Mouse (Mus musculus): ENCODE results near the gene Sh2b1.

Gene Sh2b1

GRCm38 (mm10) chr7:126474486-126474955 lies 703 bp downstream of the Sh2b1 start:
- peak in 1 of 2 experiments; percentile 79 for DNase-seq (ENCODE audit: low spot score in 2 of 2)

- DNase-seq (ENCODE audit: low spot score in 2 of 2): peak in 1 of 2 experiments; percentile 58
Observed at GRCm38 (mm10) chr7:126473470-126474086, 1.6 kb downstream of the Sh2b1 start.

- peak in 1 of 2 experiments; percentile 69 for DNase-seq (ENCODE audit: low spot score in 2 of 2)
Observed at GRCm38 (mm10) chr7:126472713-126473112, 2.5 kb downstream of the Sh2b1 start.

- DNase-seq (ENCODE audit: low spot score in 2 of 2): peak; percentile 50 to 78
Observed at GRCm38 (mm10) chr7:126472306-126472705, 2.9 kb downstream of the Sh2b1 start.

GRCm38 (mm10) chr7:126471853-126472252 lies 3.4 kb downstream of the Sh2b1 start:
- no peak for DNase-seq (ENCODE audit: low spot score in 2 of 2)

- DNase-seq (ENCODE audit: low spot score in 2 of 2): no peak
Observed at GRCm38 (mm10) chr7:126471361-126471760, 3.9 kb downstream of the Sh2b1 start.

GRCm38 (mm10) chr7:126470077-126470476 lies 5.1 kb downstream of the Sh2b1 start:
- peak in 1 of 2 experiments; percentile 60 for DNase-seq (ENCODE audit: low spot score in 2 of 2)

- DNase-seq (ENCODE audit: low spot score in 2 of 2): peak in 1 of 2 experiments; percentile 61
Observed at GRCm38 (mm10) chr7:126467834-126468627, 7.2 kb downstream of the Sh2b1 start.

GRCm38 (mm10) chr7:126467271-126467670 lies 8.0 kb downstream of the Sh2b1 start:
- DNase-seq (ENCODE audit: low spot score in 2 of 2): peak; percentile 74 to 89

GRCm38 (mm10) chr7:126466707-126467106 lies 8.5 kb downstream of the Sh2b1 start:
- DNase-seq (ENCODE audit: low spot score in 2 of 2): no peak

GRCm38 (mm10) chr7:126466116-126466515 lies 9.1 kb downstream of the Sh2b1 start:
- no peak for DNase-seq (ENCODE audit: low spot score in 2 of 2)

GRCm38 (mm10) chr7:126465246-126466030 lies 9.8 kb downstream of the Sh2b1 start:
- DNase-seq (ENCODE audit: low spot score in 2 of 2): peak in 1 of 2 experiments; percentile 57

GRCm38 (mm10) chr7:126464836-126465235 lies 10.4 kb downstream of the Sh2b1 start:
- DNase-seq (ENCODE audit: low spot score in 2 of 2): peak in 1 of 2 experiments; percentile 59

- peak; percentile 49 to 74 for DNase-seq (ENCODE audit: low spot score in 2 of 2)
Observed at GRCm38 (mm10) chr7:126464121-126464520, 11.1 kb downstream of the Sh2b1 start.

- no peak for DNase-seq (ENCODE audit: low spot score in 2 of 2)
Observed at GRCm38 (mm10) chr7:126463547-126463946, 11.7 kb downstream of the Sh2b1 start.

GRCm38 (mm10) chr7:126463004-126463403 lies 12.2 kb downstream of the Sh2b1 start, which contains the start of gene Atp2a1:
Atp2a1 (minus strand) TSS chr7:126463108.
- peak in 1 of 2 experiments; percentile 61 for DNase-seq (ENCODE audit: low spot score in 2 of 2)

- DNase-seq (ENCODE audit: low spot score in 2 of 2): no peak
Observed at GRCm38 (mm10) chr7:126461626-126462025, 13.6 kb downstream of the Sh2b1 start.

GRCm38 (mm10) chr7:126460623-126461399 lies 14.4 kb downstream of the Sh2b1 start:
- DNase-seq (ENCODE audit: low spot score in 2 of 2): peak in 1 of 2 experiments; percentile 57

- peak in 1 of 2 experiments; percentile 55 for DNase-seq (ENCODE audit: low spot score in 2 of 2)
Observed at GRCm38 (mm10) chr7:126458844-126459618, 16.2 kb downstream of the Sh2b1 start.

- DNase-seq (ENCODE audit: low spot score in 2 of 2): no peak
Observed at GRCm38 (mm10) chr7:126458225-126458624, 17.0 kb downstream of the Sh2b1 start.

All from spleen, postnatal 4 days (tissue).